Mouse (Mus musculus) liver, embryonic 14.5 days (tissue): ENCODE measurements around the gene Frmd5.
"Not testable (repeated sequence)": the region's sequence is repeated elsewhere in the genome, so short reads cannot be mapped to it uniquely, and the experiment has no call there.

ENCODE experiments used
- CTCF ChIP-seq: IDR thresholded peaks from 2 replicates; pipeline ENCODE4 v1.5.1; 2016; ENCODE audit warnings: antibody characterized with exemption, low read depth, control low read depth
- EP300 ChIP-seq: IDR thresholded peaks from 2 replicates; pipeline ENCODE4 v1.6.1; 2016; ENCODE audit warnings: antibody characterized with exemption, low read depth

- not testable (repeated sequence) for TF ChIP-seq CTCF, EP300
These were observed 284.1 kb downstream of the Frmd5 start for GRCm38 (mm10) chr2:121522830-121523229.
